Mouse (Mus musculus) kidney, postnatal 36 days (tissue): ENCODE measurements around the gene Sem1.
"Not testable (repeated sequence)": the region's sequence is repeated elsewhere in the genome, so short reads cannot be mapped to it uniquely, and the experiment has no call there.

Source experiments
- DNase-seq, 2 experiments: peaks; one replicate each; pipeline ENCODE4 v3.0.0; 2021 to 2022; ENCODE audit warnings: mixed read lengths in 2 of 2

Sem1 gene

GRCm38 (mm10) chr6:6578304-6579149 lies at the start of gene Sem1:
Sem1 (minus strand) TSS chr6:6578663.
- DNase-seq: peak; percentile 93 to 94

GRCm38 (mm10) chr6:6622846-6623749 lies 44.6 kb upstream of the Sem1 start:
- DNase-seq: peak; percentile 40 to 73

GRCm38 (mm10) chr6:6603561-6604544 lies 25.4 kb upstream of the Sem1 start:
- no peak for DNase-seq

- DNase-seq: no peak
Measured at GRCm38 (mm10) chr6:6586313-6586712, 7.8 kb upstream of the Sem1 start.

GRCm38 (mm10) chr6:6581849-6582248 lies 3.4 kb upstream of the Sem1 start:
- no peak for DNase-seq

- no peak for DNase-seq
Measured at GRCm38 (mm10) chr6:6577741-6578284, 650 bp downstream of the Sem1 start.

GRCm38 (mm10) chr6:6577291-6577690 lies 1.2 kb downstream of the Sem1 start:
- DNase-seq: no peak

GRCm38 (mm10) chr6:6575796-6576195 lies 2.7 kb downstream of the Sem1 start:
- DNase-seq: peak in 1 of 2 experiments; percentile 14

GRCm38 (mm10) chr6:6568436-6568835 lies 10.0 kb downstream of the Sem1 start:
- no peak for DNase-seq

GRCm38 (mm10) chr6:6563691-6564090 lies 14.8 kb downstream of the Sem1 start:
- DNase-seq: peak; percentile 16 to 37

- DNase-seq: no peak
Measured at GRCm38 (mm10) chr6:6562716-6563115, 15.7 kb downstream of the Sem1 start.

GRCm38 (mm10) chr6:6557647-6558046 lies 20.8 kb downstream of the Sem1 start:
- no peak for DNase-seq

GRCm38 (mm10) chr6:6552006-6552405 lies 26.5 kb downstream of the Sem1 start:
- DNase-seq: no peak

GRCm38 (mm10) chr6:6547997-6548396 lies 30.5 kb downstream of the Sem1 start:
- DNase-seq: peak in 1 of 2 experiments; percentile 11

- no peak for DNase-seq
Measured at GRCm38 (mm10) chr6:6544255-6544645, 34.2 kb downstream of the Sem1 start.

GRCm38 (mm10) chr6:6543606-6544254 lies 34.7 kb downstream of the Sem1 start:
- no peak for DNase-seq

- no peak for DNase-seq
Measured at GRCm38 (mm10) chr6:6542133-6542532, 36.3 kb downstream of the Sem1 start.

GRCm38 (mm10) chr6:6536781-6537466 lies 41.5 kb downstream of the Sem1 start:
- no peak for DNase-seq

GRCm38 (mm10) chr6:6536359-6536758 lies 42.1 kb downstream of the Sem1 start:
- DNase-seq: not testable (repeated sequence)
